Mouse (Mus musculus): Measurements from ENCODE around the gene Tra2b. TPM values are rescaled to one million over a fixed set of nuclear protein-coding genes. Genes with fewer than 3 reads are reported as not detected.

The Tra2b gene
- 284 TPM for polyA plus RNA-seq (2014; fragmentation: Illumina TruSeq; extraction: RNeasy Lipid Tissue Mini Kit (QIAGEN cat#74804); ENCODE audit: low read depth, low replicate concordance)

GRCm38 (mm10) chr16:22265849-22266376 lies at the start of gene Tra2b:
Gene Tra2b, minus strand, starts transcription at chr16:22266005.

Other genes with a start within 250 kb of the Tra2b start
- gene Igf2bp2, start 102.7 kb downstream of the Tra2b start, polyA plus RNA-seq (2014; fragmentation: Illumina TruSeq; extraction: RNeasy Lipid Tissue Mini Kit (QIAGEN cat#74804); ENCODE audit: low read depth, low replicate concordance) = 26.4 TPM
- 10.4 TPM for gene Etv5, start 173.7 kb upstream of the Tra2b start, polyA plus RNA-seq (2014; fragmentation: Illumina TruSeq; extraction: RNeasy Lipid Tissue Mini Kit (QIAGEN cat#74804); ENCODE audit: low read depth, low replicate concordance)

Measured in sigmoid colon, adult 10 weeks (tissue).